Mouse (Mus musculus) T-helper 1 cell (primary cell): ENCODE measurements around the gene Taf15.

Experiments used
- in situ Hi-C: fragments of 300-600 bp; cut with MboI, MseI; formaldehyde crosslinking; loops from one replicate; pipeline ENCODE4 v1.15.1; 2025; ENCODE audit warnings: high pct_unique_total_duplicates

Gene Taf15

GRCm38 (mm10) chr11:83457257-83457656 lies 15.6 kb upstream of the Taf15 start:
- in situ Hi-C loops, result no loop called here

- in situ Hi-C loops, result no loop called here
Observed at GRCm38 (mm10) chr11:83457912-83458601, 14.8 kb upstream of the Taf15 start.

- in situ Hi-C loops, result no loop called here
Observed at GRCm38 (mm10) chr11:83461462-83462027, 11.3 kb upstream of the Taf15 start.

GRCm38 (mm10) chr11:83462711-83463244 lies 10.1 kb upstream of the Taf15 start, which contains the start of gene Mmp28:
TSS of gene Mmp28 (minus strand) at chr11:83463071.
- in situ Hi-C loops, result no loop called here

GRCm38 (mm10) chr11:83465976-83466375 lies 6.9 kb upstream of the Taf15 start:
- in situ Hi-C loops, result no loop called here

- in situ Hi-C loops, result no loop called here
Observed at GRCm38 (mm10) chr11:83467120-83467652, 5.7 kb upstream of the Taf15 start.

- in situ Hi-C loops, result no loop called here
Observed at GRCm38 (mm10) chr11:83468765-83469164, 4.1 kb upstream of the Taf15 start.

GRCm38 (mm10) chr11:83471766-83472165 lies 1.1 kb upstream of the Taf15 start:
- in situ Hi-C loops, result no loop called here

GRCm38 (mm10) chr11:83473235-83474016 lies 540 bp downstream of the Taf15 start:
- in situ Hi-C loops, result no loop called here

- in situ Hi-C loops, result no loop called here
Observed at GRCm38 (mm10) chr11:83491488-83491887, 18.6 kb downstream of the Taf15 start.

GRCm38 (mm10) chr11:83495571-83495970 lies 22.7 kb downstream of the Taf15 start:
- in situ Hi-C loops, result no loop called here

GRCm38 (mm10) chr11:83504308-83504707 lies 31.4 kb downstream of the Taf15 start:
- in situ Hi-C loops, result no loop called here

GRCm38 (mm10) chr11:83509521-83509920 lies 36.6 kb downstream of the Taf15 start:
- in situ Hi-C loops, result no loop called here

- in situ Hi-C loops, result loop anchor here (5.0 kb wide), 1 partner anchor 105 kb away; no protein-coding TSS in a partner anchor
Observed at GRCm38 (mm10) chr11:83517153-83517552, 44.3 kb downstream of the Taf15 start.

GRCm38 (mm10) chr11:83518371-83518770 lies 45.5 kb downstream of the Taf15 start:
- in situ Hi-C loops, result loop anchor here (5.0 kb wide), 1 partner anchor 104 kb away; no protein-coding TSS in a partner anchor

- in situ Hi-C loops, result no loop called here
Observed at GRCm38 (mm10) chr11:83522075-83522474, 49.2 kb downstream of the Taf15 start, which contains the start of gene Heatr9. TSS of gene Heatr9 (minus strand) at chr11:83522175.

- in situ Hi-C loops, result no loop called here
Observed at GRCm38 (mm10) chr11:83529024-83529423, 56.1 kb downstream of the Taf15 start.

- in situ Hi-C loops, result no loop called here
Observed at GRCm38 (mm10) chr11:83530360-83530759, 57.5 kb downstream of the Taf15 start, which contains the start of gene Ccl5. TSS of gene Ccl5 (minus strand) at chr11:83530518.

- in situ Hi-C loops, result no loop called here
Observed at GRCm38 (mm10) chr11:83533192-83533591, 60.3 kb downstream of the Taf15 start.

- in situ Hi-C loops, result no loop called here
Observed at GRCm38 (mm10) chr11:83534143-83534542, 61.3 kb downstream of the Taf15 start.

- in situ Hi-C loops, result no loop called here
Observed at GRCm38 (mm10) chr11:83534609-83535423, 61.9 kb downstream of the Taf15 start.
